Mouse (Mus musculus) intestine, embryonic 16.5 days (tissue): Measurements from ENCODE around the gene Kctd20. TPM values are rescaled to one million over a fixed set of nuclear protein-coding genes. Genes with fewer than 3 reads are reported as not detected.

Source experiments
- ATAC-seq: fragments of 200-750 bp; cut with Nextera tagmentation; 2 replicates; pipeline ENCODE4 v1.8.0; 2017; ENCODE audit warnings: moderate TSS enrichment, moderate library complexity
- H3K27ac ChIP-seq: fragments of 300-500 bp; sonication (generic); 2 replicates; pipeline ENCODE4 v1.5.1; 2014; ENCODE audit warnings: mild to moderate bottlenecking, low read length
- H3K27me3 ChIP-seq: fragments of 300-500 bp; sonication (generic); replicated peaks from 2 replicates; pipeline ENCODE4 v1.6.1; 2014; ENCODE audit warnings: low read length, control low read depth, mixed read lengths; ENCODE audit not compliant: control insufficient read depth, insufficient read depth
- H3K36me3 ChIP-seq: fragments of 300-500 bp; sonication (generic); 2 replicates; pipeline ENCODE4 v1.6.1; 2014; ENCODE audit warnings: low read length, control low read depth; ENCODE audit not compliant: control insufficient read depth, insufficient read depth
- H3K4me1 ChIP-seq: fragments of 300-500 bp; sonication (generic); 2 replicates; pipeline ENCODE4 v1.6.1; 2014; ENCODE audit warnings: low read length, control low read depth, mixed read lengths; ENCODE audit not compliant: control insufficient read depth, insufficient read depth
- H3K4me2 ChIP-seq: fragments of 300-500 bp; sonication (generic); 2 replicates; pipeline ENCODE4 v1.6.1; 2014; ENCODE audit warnings: low read depth, low read length, control low read depth
- H3K4me3 ChIP-seq: fragments of 300-500 bp; sonication (generic); 2 replicates; pipeline ENCODE4 v1.5.1; 2014; ENCODE audit warnings: mild to moderate bottlenecking, low read length
- H3K9ac ChIP-seq: fragments of 300-500 bp; sonication (generic); 2 replicates; pipeline ENCODE4 v1.6.1; 2014; ENCODE audit warnings: low read depth, low read length
- H3K9me3 ChIP-seq: fragments of 300-500 bp; sonication (generic); 2 replicates; pipeline ENCODE4 v1.6.1; 2016; ENCODE audit warnings: low read length, control low read depth; ENCODE audit not compliant: control insufficient read depth
- WGBS: fragments of 180-500 bp; shearing (Covaris S2); extraction: QIAGEN DNeasy Blood & Tissue Kit; methylation state at CpG from one replicate; pipeline ENCODE4 v1.1.7; 2014; 5-methylcytosine and 5-hydroxymethylcytosine counted together
- polyA plus RNA-seq: library from polyadenylated mRNA; unstranded; fragments of >200 nt; fragmentation: Nextera tagmentation; extraction: Ambion mirVana; gene quantifications from 2 replicates; pipeline ENCODE4 v1.2.1, GENCODE M21; 2015

Gene Kctd20
- polyA plus RNA-seq, 1 experiment from 2014 or later = 62.3 TPM

GRCm38 (mm10) chr17:28915060-28915628 is 36.6 kb upstream of the Kctd20 start, which contains the start of gene 4930539E08Rik:
4930539E08Rik (minus strand) TSS chr17:28915324.
- 49% methylated on average over 12 of the region's 12 CpGs for WGBS
- peak; percentile 85 for ATAC-seq
- peak within 1 kb of the TSS; percentile 90 for H3K27ac ChIP-seq

GRCm38 (mm10) chr17:28916520-28916919 is 35.2 kb upstream of the Kctd20 start:
- no peak overlapping the region for H3K9ac ChIP-seq
- H3K36me3 ChIP-seq = no peaks in the 10 kb centered on the region
- no peak overlapping the region for H3K4me2 ChIP-seq
- H3K27ac ChIP-seq = no peak overlapping the region
- ATAC-seq = no peak
- H3K4me1 ChIP-seq = peaks cover 4% of the 10 kb centered on the region
- H3K27me3 ChIP-seq = no peaks in the 10 kb centered on the region
- no peaks in the 10 kb centered on the region for H3K9me3 ChIP-seq
- no peak overlapping the region for H3K4me3 ChIP-seq
- 96% methylated on average over 1 of the region's 1 CpGs for WGBS

More at GRCm38 (mm10) chr17:28915060-28915628, 36.6 kb upstream of the Kctd20 start, which contains the start of gene 4930539E08Rik:
- Histone ChIP-seq H3K4me3 (peak within 1 kb of the TSS; percentile 30), H3K9ac (peak within 1 kb of the TSS; percentile 46), H3K27me3 (no peaks in the 10 kb centered on the region), H3K4me2 (peak within 1 kb of the TSS; percentile 24), H3K4me1 (peaks cover 10% of the 10 kb centered on the region), H3K36me3 (no peaks in the 10 kb centered on the region), H3K9me3 (no peaks in the 10 kb centered on the region)

- no peak overlapping the region for H3K4me3 ChIP-seq
- WGBS = 59% methylated on average over 8 of the region's 8 CpGs
- 0 out of 2 replicates have a peak overlapping the region, but pooled peaks have one; percentile 4 for H3K27ac ChIP-seq
- H3K4me2 ChIP-seq = 0 out of 2 replicates have a peak overlapping the region, but pooled peaks have one; percentile 3
- H3K9ac ChIP-seq = no peak overlapping the region
- H3K4me1 ChIP-seq = no peaks in the 10 kb centered on the region
- H3K9me3 ChIP-seq = no peaks in the 10 kb centered on the region
- peak; percentile 83 for ATAC-seq
- no peaks in the 10 kb centered on the region for H3K27me3 ChIP-seq
- no peaks in the 10 kb centered on the region for H3K36me3 ChIP-seq
Measured at GRCm38 (mm10) chr17:28921086-28921485, 30.7 kb upstream of the Kctd20 start.

GRCm38 (mm10) chr17:28922096-28922495 is 29.7 kb upstream of the Kctd20 start:
- no peak for ATAC-seq
- Histone ChIP-seq H3K4me1 (no peaks in the 10 kb centered on the region; the same call in 1 of the 2 replicates), H3K27me3 (no peaks in the 10 kb centered on the region), H3K9ac (no peak overlapping the region), H3K9me3 (no peaks in the 10 kb centered on the region), H3K36me3 (no peaks in the 10 kb centered on the region), H3K4me2 (no peak overlapping the region), H3K27ac (no peak overlapping the region), H3K4me3 (no peak overlapping the region)
- 62% methylated on average over 6 of the region's 6 CpGs for WGBS

- Histone ChIP-seq H3K9me3 (no peaks in the 10 kb centered on the region), H3K27ac (no peak overlapping the region), H3K4me2 (no peak overlapping the region), H3K4me3 (no peak overlapping the region), H3K36me3 (no peaks in the 10 kb centered on the region), H3K27me3 (no peaks in the 10 kb centered on the region), H3K4me1 (peaks cover 3% of the 10 kb centered on the region), H3K9ac (no peak overlapping the region)
- ATAC-seq = no peak
- 80% methylated on average over 8 of the region's 8 CpGs for WGBS
Measured at GRCm38 (mm10) chr17:28924957-28925595, 26.7 kb upstream of the Kctd20 start.

- no peak for ATAC-seq
- no peaks in the 10 kb centered on the region for H3K36me3 ChIP-seq
- no peaks in the 10 kb centered on the region for H3K27me3 ChIP-seq
- H3K4me3 ChIP-seq = no peak overlapping the region
- no peaks in the 10 kb centered on the region for H3K9me3 ChIP-seq
- no peak overlapping the region for H3K27ac ChIP-seq
- no peak overlapping the region for H3K9ac ChIP-seq
- WGBS = 20% methylated on average over 13 of the region's 13 CpGs
- H3K4me2 ChIP-seq = no peak overlapping the region
- H3K4me1 ChIP-seq = peaks cover 13% of the 10 kb centered on the region
Measured at GRCm38 (mm10) chr17:28926380-28926779, 25.4 kb upstream of the Kctd20 start.

- Histone ChIP-seq H3K9me3 (no peaks in the 10 kb centered on the region), H3K27ac (no peak overlapping the region), H3K4me2 (no peak overlapping the region), H3K9ac (no peak overlapping the region), H3K27me3 (no peaks in the 10 kb centered on the region), H3K4me1 (peaks cover 13% of the 10 kb centered on the region), H3K4me3 (no peak overlapping the region), H3K36me3 (no peaks in the 10 kb centered on the region)
- ATAC-seq = no peak
- 49% methylated on average over 15 of the region's 15 CpGs for WGBS
Measured at GRCm38 (mm10) chr17:28926866-28927635, 24.7 kb upstream of the Kctd20 start.

GRCm38 (mm10) chr17:28928004-28928403 is 23.7 kb upstream of the Kctd20 start:
- Histone ChIP-seq H3K27me3 (no peaks in the 10 kb centered on the region), H3K9me3 (no peaks in the 10 kb centered on the region), H3K9ac (no peak overlapping the region), H3K4me2 (no peak overlapping the region), H3K4me3 (no peak overlapping the region), H3K27ac (no peak overlapping the region), H3K4me1 (peaks cover 13% of the 10 kb centered on the region), H3K36me3 (no peaks in the 10 kb centered on the region)
- WGBS = 75% methylated on average over 9 of the region's 9 CpGs
- no peak for ATAC-seq

GRCm38 (mm10) chr17:28929369-28929768 is 22.4 kb upstream of the Kctd20 start:
- Histone ChIP-seq H3K9ac (no peak overlapping the region), H3K4me3 (no peak overlapping the region), H3K4me1 (peaks cover 13% of the 10 kb centered on the region), H3K27ac (no peak overlapping the region), H3K36me3 (no peaks in the 10 kb centered on the region), H3K27me3 (no peaks in the 10 kb centered on the region), H3K4me2 (no peak overlapping the region), H3K9me3 (no peaks in the 10 kb centered on the region)
- WGBS = 94% methylated on average over 4 of the region's 4 CpGs
- ATAC-seq = no peak
